Mouse (Mus musculus) testis, adult 2 months (tissue): ENCODE results near the gene Pmepa1. TPM values are rescaled to one million over a fixed set of nuclear protein-coding genes. Genes with fewer than 3 reads are reported as not detected.

Source experiments
- H3K27ac ChIP-seq: fragments of 200-500 bp; 2 replicates; pipeline ENCODE4 v1.5.1; 2012; ENCODE audit warnings: low read depth, low read length; ENCODE audit not compliant: control insufficient read depth, insufficient read depth
- H3K27me3 ChIP-seq: fragments of 200-500 bp; 2 replicates; pipeline ENCODE4 v1.6.1; 2012; ENCODE audit warnings: mild to moderate bottlenecking, low read length, moderate library complexity; ENCODE audit not compliant: control insufficient read depth, insufficient read depth
- H3K36me3 ChIP-seq: fragments of 200-500 bp; 2 replicates; pipeline ENCODE4 v1.6.1; 2012; ENCODE audit warnings: mild to moderate bottlenecking, low read length; ENCODE audit not compliant: control insufficient read depth, insufficient read depth
- H3K4me1 ChIP-seq: fragments of 200-500 bp; 2 replicates; pipeline ENCODE4 v1.6.1; 2012; ENCODE audit warnings: low read length; ENCODE audit not compliant: control insufficient read depth, insufficient read depth
- H3K4me3 ChIP-seq: fragments of 200-500 bp; 2 replicates; pipeline ENCODE4 v1.5.1; 2012; ENCODE audit warnings: low read depth, mild to moderate bottlenecking, low read length, moderate library complexity, mixed read lengths; ENCODE audit not compliant: control insufficient read depth
- CTCF ChIP-seq: fragments of 200-500 bp; IDR thresholded peaks from 2 replicates; pipeline ENCODE4 v1.5.1; 2012; ENCODE audit warnings: low read depth, mild to moderate bottlenecking, inconsistent platforms, low read length, moderate library complexity; ENCODE audit not compliant: control insufficient read depth, insufficient read depth, insufficient replicate concordance
- POLR2A ChIP-seq: fragments of 200-500 bp; IDR thresholded peaks from 2 replicates; pipeline ENCODE4 v1.6.1; 2012; ENCODE audit warnings: low read depth, mild to moderate bottlenecking, inconsistent platforms, low read length, moderate library complexity; ENCODE audit not compliant: control insufficient read depth
- polyA plus RNA-seq: library from polyadenylated mRNA; depleted of rRNA; stranded (reverse); fragments of >200 nt; gene quantifications from 2 replicates; pipeline ENCODE4 v1.2.3, GENCODE M21; 2012

Pmepa1 gene
- polyA plus RNA-seq, 1 experiment, result 2.6 TPM

- TF ChIP-seq POLR2A (no peak), CTCF (no peak)
- peak overlapping the region; percentile 28 for H3K4me3 ChIP-seq
- H3K27me3 ChIP-seq, result no peaks in the 10 kb centered on the region
These were observed 69.3 kb downstream of the Pmepa1 start for GRCm38 (mm10) chr2:173207051-173207450.

DNA sequence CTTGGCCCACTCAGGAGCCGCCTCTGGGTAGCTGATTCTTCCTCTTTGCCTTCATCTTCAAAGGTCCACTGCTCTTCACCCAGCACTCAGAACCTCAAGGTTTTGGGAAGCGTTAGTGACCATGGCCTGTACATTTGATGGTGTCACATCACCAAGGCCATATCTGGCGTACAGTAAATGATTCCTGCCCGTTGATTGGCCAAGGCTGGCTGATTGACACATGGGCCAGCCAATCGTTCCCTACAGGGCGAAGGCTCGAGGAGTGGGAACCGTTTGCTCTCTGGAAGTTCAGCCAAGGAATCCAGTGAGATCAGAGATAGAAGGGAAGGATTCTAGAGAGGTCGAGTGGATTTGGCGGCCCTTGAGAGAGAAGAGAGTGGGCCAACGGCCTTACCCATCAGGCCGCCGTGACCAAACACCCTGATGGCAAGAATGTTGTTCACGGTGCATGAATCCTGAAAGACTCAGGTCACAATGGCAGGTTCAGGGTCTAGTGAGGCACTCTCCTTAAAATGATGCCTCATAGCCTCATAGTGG lies 70.7 kb downstream of the Pmepa1 start:
- peak overlapping the region; percentile 84 for H3K4me3 ChIP-seq
- H3K27ac ChIP-seq, result peak overlapping the region; percentile 97
- H3K4me1 ChIP-seq, result peaks cover 13% of the 10 kb centered on the region
- H3K36me3 ChIP-seq, result no peaks in the 10 kb centered on the region
- TF ChIP-seq POLR2A (peak; percentile 52; the same call in 1 of the 2 replicates), CTCF (no peak)
- H3K27me3 ChIP-seq, result no peaks in the 10 kb centered on the region

More at GRCm38 (mm10) chr2:173207051-173207450, 69.3 kb downstream of the Pmepa1 start:
- H3K4me1 ChIP-seq, result peaks cover 13% of the 10 kb centered on the region
- no peak overlapping the region for H3K27ac ChIP-seq
- H3K36me3 ChIP-seq, result no peaks in the 10 kb centered on the region

DNA sequence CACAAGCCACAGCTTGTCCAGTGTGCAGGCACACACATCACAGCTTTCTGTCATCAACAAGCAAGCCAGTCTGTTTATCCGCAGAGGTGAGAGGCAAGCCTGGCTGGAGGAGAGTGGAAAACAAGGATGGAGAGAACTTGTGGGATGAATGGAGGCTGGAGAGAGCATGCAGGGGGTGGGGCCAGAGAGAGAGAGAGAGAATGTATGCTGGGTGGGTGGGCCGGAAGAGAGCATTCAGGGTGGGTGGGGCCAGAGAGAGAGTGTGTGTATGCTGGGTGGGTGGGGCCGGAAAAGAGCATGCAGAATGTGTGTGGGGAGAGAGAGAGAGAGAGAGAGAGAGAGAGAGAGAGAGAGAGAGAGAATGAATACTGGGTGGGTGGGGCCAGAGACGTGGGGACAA lies 71.7 kb downstream of the Pmepa1 start:
- Histone ChIP-seq H3K4me3 (peak overlapping the region; percentile 84), H3K4me1 (peaks cover 13% of the 10 kb centered on the region), H3K36me3 (no peaks in the 10 kb centered on the region), H3K27ac (no peak overlapping the region), H3K27me3 (no peaks in the 10 kb centered on the region)
- TF ChIP-seq POLR2A, result no peak
- no peak for TF ChIP-seq CTCF

- no peak for TF ChIP-seq POLR2A
- TF ChIP-seq CTCF, result no peak
- Histone ChIP-seq H3K4me3 (no peak overlapping the region), H3K27me3 (no peaks in the 10 kb centered on the region), H3K27ac (no peak overlapping the region), H3K36me3 (no peaks in the 10 kb centered on the region), H3K4me1 (peaks cover 13% of the 10 kb centered on the region)
These were observed 72.6 kb downstream of the Pmepa1 start for GRCm38 (mm10) chr2:173203726-173204125.

DNA sequence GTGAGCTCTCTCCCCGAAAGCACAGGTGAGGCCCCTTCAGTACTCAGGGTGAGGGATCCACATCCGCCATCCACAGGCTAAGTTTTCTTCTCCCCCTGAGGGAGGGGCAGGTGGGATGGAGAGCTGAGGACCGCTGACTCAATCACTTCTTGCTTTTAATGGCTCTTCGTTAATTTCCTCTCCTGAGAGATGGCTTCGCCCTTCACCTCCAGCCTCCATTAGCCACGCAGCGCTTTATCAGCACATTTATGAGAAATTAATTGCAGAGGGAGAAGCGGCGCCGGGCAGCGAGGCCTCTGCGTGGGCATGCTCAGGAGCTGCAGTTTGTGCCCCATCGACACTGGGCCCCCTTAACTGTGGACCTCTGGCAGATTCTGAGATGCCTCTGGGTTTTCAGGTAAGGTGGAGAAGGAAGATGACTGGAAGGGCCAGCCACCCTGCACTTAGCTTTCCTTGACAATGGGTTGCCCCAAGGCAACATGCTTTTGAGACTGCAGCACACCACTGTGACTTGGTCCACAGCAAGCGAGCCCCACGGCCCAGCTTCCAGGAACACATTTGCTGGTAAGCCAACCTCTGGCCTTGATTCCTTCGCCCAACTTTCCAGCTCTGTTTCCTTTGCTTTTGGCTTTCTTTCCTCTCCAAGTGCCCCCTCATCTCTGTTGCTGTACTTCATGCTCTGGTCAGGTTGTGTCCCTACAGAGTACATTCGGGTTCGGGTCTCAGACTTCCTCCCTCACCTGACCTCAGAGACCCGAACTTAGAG lies 73.2 kb downstream of the Pmepa1 start:
- no peak overlapping the region for H3K27ac ChIP-seq
- H3K4me1 ChIP-seq, result peaks cover 13% of the 10 kb centered on the region
- H3K27me3 ChIP-seq, result no peaks in the 10 kb centered on the region
- H3K36me3 ChIP-seq, result no peaks in the 10 kb centered on the region
- H3K4me3 ChIP-seq, result no peak overlapping the region
- no peak for TF ChIP-seq CTCF
- TF ChIP-seq POLR2A, result no peak

DNA sequence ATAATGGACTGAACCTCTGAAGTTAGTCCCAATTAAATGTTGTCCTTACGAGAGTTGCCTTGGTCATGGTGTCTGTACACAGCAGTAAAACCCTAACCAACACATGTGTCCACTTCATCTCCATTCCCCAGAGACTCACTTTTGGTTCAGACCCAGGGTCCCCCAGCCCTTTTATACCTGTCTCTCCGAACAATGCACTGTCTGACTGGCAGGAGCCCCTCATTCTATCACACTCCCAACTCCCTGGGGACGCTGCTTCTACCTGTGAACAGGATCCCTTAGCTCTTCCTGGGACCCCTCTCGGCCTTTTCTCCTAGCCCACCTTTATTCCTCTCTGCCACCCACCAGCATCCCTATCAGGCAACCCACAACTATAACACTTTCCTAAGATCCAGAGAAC lies 81.5 kb downstream of the Pmepa1 start:
- Histone ChIP-seq H3K4me3 (no peak overlapping the region), H3K4me1 (no peaks in the 10 kb centered on the region), H3K36me3 (no peaks in the 10 kb centered on the region), H3K27ac (no peak overlapping the region), H3K27me3 (no peaks in the 10 kb centered on the region)
- TF ChIP-seq CTCF, result no peak
- TF ChIP-seq POLR2A, result no peak

DNA sequence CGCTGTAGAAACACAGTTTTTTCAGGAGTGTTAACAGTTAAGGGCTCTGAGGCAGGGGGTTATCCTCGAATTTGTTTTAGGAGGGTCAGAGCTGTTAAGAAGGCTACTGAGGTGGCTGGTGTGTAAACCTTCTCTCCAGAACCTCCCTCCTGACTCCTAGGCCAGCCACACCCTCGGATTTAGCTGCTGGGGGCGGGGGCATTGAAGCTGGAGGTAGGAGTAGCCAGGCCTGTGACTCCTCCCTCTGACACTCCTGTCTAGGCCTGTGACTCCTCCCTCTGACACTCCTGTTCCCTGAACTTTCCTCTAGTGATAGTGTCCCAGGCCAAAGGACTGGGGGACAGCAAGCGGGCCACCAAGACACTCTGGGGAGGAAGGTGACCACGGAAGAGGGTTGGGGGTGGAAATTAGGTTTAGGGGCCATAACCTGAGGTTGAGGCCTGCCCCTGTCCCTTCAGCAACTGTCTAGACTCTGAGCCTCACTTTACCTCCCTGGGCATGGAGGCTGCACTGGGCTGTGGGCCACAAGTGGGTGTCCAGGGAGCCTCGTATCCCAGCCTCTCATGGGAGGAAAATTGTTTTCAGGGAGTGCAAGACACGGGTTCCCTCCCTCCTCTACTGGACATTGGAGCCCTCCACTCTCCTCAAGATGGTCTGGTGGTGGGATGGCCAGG lies 89.0 kb downstream of the Pmepa1 start:
- H3K4me3 ChIP-seq, result no peak overlapping the region
- H3K27ac ChIP-seq, result no peak overlapping the region
- H3K4me1 ChIP-seq, result peaks cover 6% of the 10 kb centered on the region
- TF ChIP-seq POLR2A, result no peak
- no peak for TF ChIP-seq CTCF
- no peaks in the 10 kb centered on the region for H3K27me3 ChIP-seq
- no peaks in the 10 kb centered on the region for H3K36me3 ChIP-seq
